Mouse (Mus musculus): ENCODE data around the gene Nrxn2. TPM values are rescaled to one million over a fixed set of nuclear protein-coding genes. Genes with fewer than 3 reads are reported as not detected.

The Nrxn2 gene
- polyA plus RNA-seq, 1 experiment from 2014 or later: 0.47 TPM

DNA sequence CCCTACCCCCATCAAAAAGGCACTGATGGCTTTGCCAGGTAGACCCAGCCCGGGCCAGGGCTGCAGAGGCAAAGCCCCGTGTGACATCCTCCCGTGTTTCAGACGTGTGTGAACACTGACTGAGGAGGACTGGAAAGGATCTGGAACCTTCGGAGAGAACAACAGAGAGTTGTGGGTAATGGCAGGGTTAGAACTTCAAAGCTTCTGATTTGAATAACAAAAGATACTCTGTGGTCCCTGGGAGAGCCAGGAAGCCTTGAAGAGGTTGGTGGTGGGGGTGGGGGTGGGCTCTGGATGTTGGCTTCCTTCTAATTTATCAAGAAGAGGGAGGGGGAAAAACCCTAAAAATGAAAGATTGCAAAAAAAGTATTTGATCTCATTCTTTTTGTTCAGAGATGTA, 151.0 kb downstream of the Nrxn2 start:
- H3K4me2 ChIP-seq: no peak overlapping the region
- H3K9me3 ChIP-seq (ENCODE audit: low read depth, low read length): no peaks in the 10 kb centered on the region
- ATAC-seq (ENCODE audit: insufficient read depth): no peak
- H3K36me3 ChIP-seq (ENCODE audit: insufficient read depth): no peaks in the 10 kb centered on the region
- DNase-seq: no peak
- WGBS: 34% methylated on average over 5 of the region's 5 CpGs
- TF ChIP-seq CTCF (IDR thresholded peaks at IDR 0.05; ENCODE audit: low read depth): no peak
- no peak overlapping the region for H3K27ac ChIP-seq (ENCODE audit: low read depth)
- H3K4me1 ChIP-seq (ENCODE audit: insufficient read depth): no peaks in the 10 kb centered on the region
- H3K27me3 ChIP-seq (ENCODE audit: insufficient read depth, low read length): no peaks in the 10 kb centered on the region
- no peak overlapping the region for H3K9ac ChIP-seq
- no peak overlapping the region for H3K4me3 ChIP-seq (ENCODE audit: low read depth, low read length)

GRCm38 (mm10) chr19:6571476-6571875, 152.9 kb downstream of the Nrxn2 start:
- Histone ChIP-seq H3K36me3 (ENCODE audit: insufficient read depth) (no peaks in the 10 kb centered on the region), H3K4me3 (ENCODE audit: low read depth, low read length) (no peak overlapping the region), H3K4me1 (ENCODE audit: insufficient read depth) (no peaks in the 10 kb centered on the region), H3K27ac (ENCODE audit: low read depth) (no peak overlapping the region), H3K9me3 (ENCODE audit: low read depth, low read length) (no peaks in the 10 kb centered on the region), H3K4me2 (no peak overlapping the region), H3K9ac (no peak overlapping the region), H3K27me3 (ENCODE audit: insufficient read depth, low read length) (no peaks in the 10 kb centered on the region)
- WGBS: 71% methylated on average over 5 of the region's 5 CpGs
- ATAC-seq (ENCODE audit: insufficient read depth) (no peak), DNase-seq (no peak)
- no peak for TF ChIP-seq CTCF (IDR thresholded peaks at IDR 0.05; ENCODE audit: low read depth)

DNA sequence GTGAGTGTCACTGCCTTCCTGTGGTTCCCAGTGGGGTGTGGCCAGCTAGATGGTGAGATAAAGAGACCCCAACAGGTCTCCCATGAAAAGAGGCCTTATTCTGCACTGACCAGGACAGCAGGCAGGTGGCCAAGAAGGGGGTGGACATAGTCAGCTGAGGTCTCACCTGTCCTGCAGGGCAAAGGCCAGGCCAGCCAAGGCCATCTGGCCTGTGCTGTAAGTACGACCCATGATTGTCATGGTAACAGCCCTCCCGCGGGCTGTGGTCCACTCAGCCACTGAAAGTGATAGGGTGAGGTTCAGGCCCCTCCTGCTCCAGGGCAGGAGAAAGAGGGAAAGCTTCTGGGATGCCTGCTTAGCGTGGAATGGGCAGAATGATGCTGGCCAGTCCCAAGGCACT, 153.5 kb downstream of the Nrxn2 start:
- H3K4me3 ChIP-seq (ENCODE audit: low read depth, low read length): no peak overlapping the region
- no peak overlapping the region for H3K9ac ChIP-seq
- H3K4me2 ChIP-seq: no peak overlapping the region
- ATAC-seq (ENCODE audit: insufficient read depth): no peak
- no peak overlapping the region for H3K27ac ChIP-seq (ENCODE audit: low read depth)
- no peak for TF ChIP-seq CTCF (IDR thresholded peaks at IDR 0.05; ENCODE audit: low read depth)
- no peaks in the 10 kb centered on the region for H3K36me3 ChIP-seq (ENCODE audit: insufficient read depth)
- DNase-seq: no peak
- H3K27me3 ChIP-seq (ENCODE audit: insufficient read depth, low read length): no peaks in the 10 kb centered on the region
- H3K9me3 ChIP-seq (ENCODE audit: low read depth, low read length): no peaks in the 10 kb centered on the region
- H3K4me1 ChIP-seq (ENCODE audit: insufficient read depth): no peaks in the 10 kb centered on the region
- 28% methylated on average over 4 of the region's 4 CpGs for WGBS

Small RNA genes lying within 50 kb of the gene (microRNA-seq; reads per million reads assigned to microRNA genes)
- gene Gm26460 (ENCODE audit: borderline number of aligned reads): not detected

Other genes starting within 250 kb of the Nrxn2 start
- not detected in 2 replicates for gene Majin, start 234.3 kb upstream of the Nrxn2 start, polyA plus RNA-seq (2014; fragmentation: Nextera tagmentation; extraction: Ambion mirVana)
- gene Gpha2, start 192.4 kb upstream of the Nrxn2 start, polyA plus RNA-seq (2014; fragmentation: Nextera tagmentation; extraction: Ambion mirVana): 0.54 and 0.78 TPM in 2 replicates
- gene Ppp2r5b, start 182.9 kb upstream of the Nrxn2 start, polyA plus RNA-seq (2014; fragmentation: Nextera tagmentation; extraction: Ambion mirVana): 16.4 and 19.3 TPM in 2 replicates
- gene Atg2a, start 177.1 kb upstream of the Nrxn2 start, polyA plus RNA-seq (2014; fragmentation: Nextera tagmentation; extraction: Ambion mirVana): 11.9 and 13.0 TPM in 2 replicates
- 50.3 and 53.2 TPM in 2 replicates for gene Ehd1, start 142.0 kb upstream of the Nrxn2 start, polyA plus RNA-seq (2014; fragmentation: Nextera tagmentation; extraction: Ambion mirVana)
- 0.82 and 1.2 TPM in 2 replicates for gene Cdc42bpg, start 112.3 kb upstream of the Nrxn2 start, polyA plus RNA-seq (2014; fragmentation: Nextera tagmentation; extraction: Ambion mirVana)
- 60.3 and 68.6 TPM in 2 replicates for gene Men1, start 83.8 kb upstream of the Nrxn2 start, polyA plus RNA-seq (2014; fragmentation: Nextera tagmentation; extraction: Ambion mirVana)
- gene Map4k2, start 77.6 kb upstream of the Nrxn2 start, polyA plus RNA-seq (2014; fragmentation: Nextera tagmentation; extraction: Ambion mirVana): 13.4 and 22.2 TPM in 2 replicates
- gene Sf1, start 55.0 kb upstream of the Nrxn2 start, polyA plus RNA-seq (2014; fragmentation: Nextera tagmentation; extraction: Ambion mirVana): 177 and 200 TPM in 2 replicates
- 6.1 and 9.3 TPM in 2 replicates for gene Pygm, start 34.3 kb upstream of the Nrxn2 start, polyA plus RNA-seq (2014; fragmentation: Nextera tagmentation; extraction: Ambion mirVana)
- 34.8 and 35.1 TPM in 2 replicates for gene Rasgrp2, start 19.4 kb upstream of the Nrxn2 start, polyA plus RNA-seq (2014; fragmentation: Nextera tagmentation; extraction: Ambion mirVana)
- not detected in 2 replicates for gene Slc22a12, start 124.3 kb downstream of the Nrxn2 start, polyA plus RNA-seq (2014; fragmentation: Nextera tagmentation; extraction: Ambion mirVana)